8 mouse cellular contexts compared by ENCODE assay signal in the genomic region with DNA sequence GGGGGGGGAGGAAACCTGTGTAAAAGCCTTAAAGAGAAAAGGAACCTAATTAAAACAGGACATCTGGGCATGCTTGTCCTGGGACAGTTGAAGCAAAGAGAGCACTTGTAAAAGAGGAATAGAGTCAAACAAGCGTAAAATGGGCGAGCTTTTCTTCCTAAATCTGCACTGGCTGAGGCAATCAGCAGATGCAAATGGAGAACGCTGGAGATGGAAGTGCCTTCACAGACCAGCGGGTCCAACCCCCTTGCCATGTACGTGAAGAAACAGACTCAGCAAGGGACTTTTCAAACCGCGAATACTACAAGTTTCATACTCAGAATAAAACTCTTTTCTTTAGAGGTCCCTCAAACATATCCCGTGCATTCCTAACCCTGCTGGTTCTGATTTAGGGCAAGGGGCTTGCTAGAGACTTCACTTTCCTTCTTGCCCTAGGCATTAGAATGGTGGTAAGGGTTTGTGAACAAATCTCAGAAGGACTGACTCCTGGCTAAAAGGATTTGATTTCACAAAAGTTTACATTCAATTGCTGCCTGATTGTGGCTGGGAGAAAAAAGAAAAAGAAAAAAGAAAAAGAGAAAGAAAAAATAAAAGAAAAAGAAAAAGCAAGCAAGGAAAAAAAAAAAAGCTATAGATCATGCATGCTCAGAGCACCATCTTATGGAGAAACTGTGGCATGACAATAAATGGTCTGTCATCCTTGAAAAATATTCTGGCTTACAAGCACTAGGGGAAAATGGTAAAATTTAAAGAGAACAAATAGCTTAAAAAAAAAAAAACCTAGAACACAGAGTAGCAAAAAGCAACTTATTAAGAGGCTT.
A peak's percentile ranks its signal among the peaks of the same experiment; 100 is the strongest.
DNase-seq lines count a peak whose midpoint lies in the region; ATAC-seq and TF ChIP-seq lines count a peak whose summit lies in the region.

No protein-coding gene starts in this region.

- no peaks in the 10 kb centered on the region for H3K36me3 ChIP-seq in hindbrain, embryonic 10.5 days
- H3K36me3 ChIP-seq in neural tube, embryonic 13.5 days, result no peaks in the 10 kb centered on the region

- ATAC-seq in neural tube, embryonic 13.5 days (ENCODE audit: low read depth), result peak; percentile 75

- TF ChIP-seq CTCF in brain, embryonic 14.5 days (IDR thresholded peaks at IDR 0.05; ENCODE audit: borderline replicate concordance, extremely low read depth, insufficient read depth, insufficient read length), result 0 out of 2 replicates have a peak, but pooled peaks have one; percentile 18

- TF ChIP-seq POLR2A in brain, embryonic 14.5 days (IDR thresholded peaks at IDR 0.05; ENCODE audit: borderline replicate concordance, extremely low read depth, insufficient read depth, insufficient read length, poor library complexity, severe bottlenecking), result no peak

- peak overlapping the region; percentile 41 for H3K4me2 ChIP-seq in neural tube, embryonic 13.5 days

- H3K4me1 ChIP-seq in hindbrain, embryonic 10.5 days (replicated peaks), result peaks cover 8% of the 10 kb centered on the region
- H3K4me1 ChIP-seq in neural tube, embryonic 13.5 days (replicated peaks), result peaks cover 7% of the 10 kb centered on the region; the same call in 1 of the 2 replicates

- 31% methylated on average over 8 of the region's 8 CpGs for WGBS in hindbrain, embryonic 10.5 days
- 21% methylated on average over 8 of the region's 8 CpGs for WGBS in neural tube, embryonic 13.5 days

- intact Hi-C loops in left cerebral cortex, postnatal 25 days (cut with DNase I), result loop anchor here (5.0 to 10.0 kb wide), 6 partner anchors 283 to 973 kb away; no protein-coding TSS in a partner anchor
- intact Hi-C loops in left cerebral cortex, postnatal 4 days (cut with DNase I), result loop anchor here (5.0 kb wide), 1 partner anchor 973 kb away; no protein-coding TSS in a partner anchor

- 0 out of 2 replicates have a peak overlapping the region, but pooled peaks have one; percentile 13 for H3K4me3 ChIP-seq in hindbrain, embryonic 10.5 days
- H3K4me3 ChIP-seq in neural tube, embryonic 13.5 days, result 0 out of 2 replicates have a peak overlapping the region, but pooled peaks have one; percentile 9

- no peak overlapping the region for H3K9ac ChIP-seq in neural tube, embryonic 13.5 days

- H3K9me3 ChIP-seq in hindbrain, embryonic 10.5 days, result no peaks in the 10 kb centered on the region
- no peaks in the 10 kb centered on the region for H3K9me3 ChIP-seq in neural tube, embryonic 13.5 days

- DNase-seq in left cerebral cortex, postnatal 25 days (ENCODE audit: low spot score in 2 of 2), result peak; percentile 7 to 8
- no peak for DNase-seq in left cerebral cortex, postnatal 4 days
- peak; percentile 92 for DNase-seq in brain, embryonic 14.5 days (ENCODE audit: low read depth)
- DNase-seq in hindbrain, embryonic 10.5 days (ENCODE audit: low spot score), result peak; percentile 21
- no peak for DNase-seq in spleen, postnatal 14 days (ENCODE audit: low spot score in 2 of 2)
- DNase-seq in gastrocnemius, postnatal 10 days, result no peak
- DNase-seq in heart, adult 9 months (ENCODE audit: low spot score in 2 of 2), result no peak

- H3K27ac ChIP-seq in hindbrain, embryonic 10.5 days, result no peak overlapping the region
- no peak overlapping the region for H3K27ac ChIP-seq in neural tube, embryonic 13.5 days (replicated peaks)

- peaks cover 6% of the 10 kb centered on the region for H3K27me3 ChIP-seq in hindbrain, embryonic 10.5 days (ENCODE audit: insufficient read depth, poor library complexity, severe bottlenecking)
- H3K27me3 ChIP-seq in neural tube, embryonic 13.5 days, result no peaks in the 10 kb centered on the region

Comparison
In these comparisons a context has a peak if more than half of its experiments do, and no peak if none do; other contexts are left out.
1. DNase-seq: peak in left cerebral cortex, postnatal 25 days (2 of 2), brain, embryonic 14.5 days (single experiment) and hindbrain, embryonic 10.5 days (single experiment); none in left cerebral cortex, postnatal 4 days (single experiment), spleen, postnatal 14 days (0 of 2), gastrocnemius, postnatal 10 days (single experiment) and heart, adult 9 months (0 of 2).